Mouse (Mus musculus) liver, embryonic 14.5 days (tissue): Measurements from ENCODE around the gene Robo1. TPM values are rescaled to one million over a fixed set of nuclear protein-coding genes. Genes with fewer than 3 reads are reported as not detected.

Experiments
- ATAC-seq: fragments of 200-750 bp; cut with Nextera tagmentation; 2 replicates; pipeline ENCODE4 v1.8.0; 2017; ENCODE audit warnings: moderate number of reproducible peaks, mild to moderate bottlenecking, moderate library complexity; ENCODE audit not compliant: insufficient read depth
- DNase-seq, 3 experiments: peaks; one replicate each; pipeline ENCODE4 v3.0.0-alpha.2; 2012 to 2013; ENCODE audit warnings: low read depth in 3 of 3, low spot score in 3 of 3
- H3K27ac ChIP-seq: fragments of 300-500 bp; sonication (generic); 2 replicates; pipeline ENCODE4 v1.5.1; 2014; ENCODE audit warnings: moderate library complexity, mild to moderate bottlenecking, control low read depth, inconsistent platforms
- H3K27me3 ChIP-seq: fragments of 300-500 bp; sonication (generic); 2 replicates; pipeline ENCODE4 v1.6.1; 2014; ENCODE audit warnings: mild to moderate bottlenecking, low read length, moderate library complexity; ENCODE audit not compliant: control insufficient read depth, insufficient read depth
- H3K36me3 ChIP-seq: fragments of 300-500 bp; sonication (generic); replicated peaks from 2 replicates; pipeline ENCODE4 v1.6.1; 2014; ENCODE audit warnings: low read depth; ENCODE audit not compliant: control insufficient read depth, insufficient read depth
- H3K4me1 ChIP-seq, 2 experiments: fragments of 200-500 bp in 1 of 2; fragments of 300-500 bp in 1 of 2; sonication (generic) in 1 of 2; replicated peaks; 2 replicates each; pipeline ENCODE4 v1.6.1; 2012 to 2014; ENCODE audit warnings: antibody characterized with exemption in 1 of 2, inconsistent platforms in 1 of 2, low read length in 1 of 2; ENCODE audit not compliant: control insufficient read depth in 2 of 2, insufficient read depth in 2 of 2
- H3K4me2 ChIP-seq: fragments of 300-500 bp; sonication (generic); 2 replicates; pipeline ENCODE4 v1.6.1; 2014; ENCODE audit warnings: low read depth, mild to moderate bottlenecking, control low read depth, moderate library complexity
- H3K4me3 ChIP-seq, 2 experiments: fragments of 200-500 bp in 1 of 2; fragments of 300-500 bp in 1 of 2; sonication (generic) in 1 of 2; 2 replicates each; pipeline ENCODE4 v1.5.1; 2012 to 2014; ENCODE audit warnings: low read depth in 2 of 2, low read length in 2 of 2, mild to moderate bottlenecking in 2 of 2, control low read depth in 1 of 2, inconsistent platforms in 1 of 2, moderate library complexity in 1 of 2; ENCODE audit not compliant: insufficient read depth in 1 of 2
- H3K9ac ChIP-seq: fragments of 300-500 bp; sonication (generic); replicated peaks from 2 replicates; pipeline ENCODE4 v1.6.1; 2014; ENCODE audit warnings: mild to moderate bottlenecking, control low read depth, moderate library complexity
- H3K9me3 ChIP-seq: fragments of 300-500 bp; sonication (generic); 2 replicates; pipeline ENCODE4 v1.6.1; 2016; ENCODE audit warnings: low read length, mixed read lengths; ENCODE audit not compliant: control insufficient read depth
- CTCF ChIP-seq: IDR thresholded peaks from 2 replicates; pipeline ENCODE4 v1.5.1; 2016; ENCODE audit warnings: antibody characterized with exemption, low read depth, control low read depth
- EP300 ChIP-seq: IDR thresholded peaks from 2 replicates; pipeline ENCODE4 v1.6.1; 2016; ENCODE audit warnings: antibody characterized with exemption, low read depth
- WGBS: fragments of 180-500 bp; shearing (Covaris S2); extraction: QIAGEN DNeasy Blood & Tissue Kit; methylation state at CpG from one replicate; pipeline ENCODE4 v1.1.7; 2014; ENCODE audit not compliant: insufficient replicate concordance; 5-methylcytosine and 5-hydroxymethylcytosine counted together
- polyA plus RNA-seq, 2 experiments: library from polyadenylated mRNA; depleted of rRNA in 1 of 2; stranded (reverse) in 1 of 2; unstranded in 1 of 2; fragments of >200 nt; fragmentation: Nextera tagmentation in 1 of 2; extraction: Ambion mirVana in 1 of 2; gene quantifications; 2 replicates each; pipeline versions ENCODE4 v1.2.1 to v1.2.3; 2012 to 2014

The Robo1 gene
- polyA plus RNA-seq, 2 experiments: 3.1 to 3.4 TPM

- Histone ChIP-seq H3K4me2 (peak overlapping the region; percentile 47), H3K9ac (no peak overlapping the region), H3K36me3 (no peaks in the 10 kb centered on the region), H3K4me1 (peaks cover 0 to 5% of the 10 kb centered on the region in 2 experiments; a peak in 2 of 4 replicates), H3K4me3 (peak overlapping the region in 1 of 2 experiments; percentile 10; a peak in 1 of 4 replicates), H3K27me3 (no peaks in the 10 kb centered on the region), H3K27ac (no peak overlapping the region), H3K9me3 (no peaks in the 10 kb centered on the region)
- no peak for ATAC-seq
- WGBS: 36% methylated on average over 10 of the region's 10 CpGs
- DNase-seq: no peak
- no peak for TF ChIP-seq CTCF
- TF ChIP-seq EP300: no peak
Observed at GRCm38 (mm10) chr16:72808351-72808750, 500.2 kb downstream of the Robo1 start.

GRCm38 (mm10) chr16:72810942-72811341, 502.8 kb downstream of the Robo1 start:
- TF ChIP-seq EP300 (no peak), CTCF (no peak)
- ATAC-seq: no peak
- no peaks in the 10 kb centered on the region for H3K27me3 ChIP-seq
- no peak overlapping the region for H3K4me3 ChIP-seq
- 79% methylated on average over 3 of the region's 3 CpGs for WGBS
- DNase-seq: no peak
- H3K4me1 ChIP-seq: peaks cover 0 to 5% of the 10 kb centered on the region in 2 experiments; a peak in 2 of 4 replicates
- H3K9ac ChIP-seq: no peak overlapping the region
- H3K9me3 ChIP-seq: no peaks in the 10 kb centered on the region
- H3K4me2 ChIP-seq: no peak overlapping the region
- H3K36me3 ChIP-seq: no peaks in the 10 kb centered on the region
- no peak overlapping the region for H3K27ac ChIP-seq

GRCm38 (mm10) chr16:72811494-72811893, 503.4 kb downstream of the Robo1 start:
- Histone ChIP-seq H3K27me3 (no peaks in the 10 kb centered on the region), H3K9ac (no peak overlapping the region), H3K9me3 (no peaks in the 10 kb centered on the region), H3K4me3 (no peak overlapping the region), H3K36me3 (no peaks in the 10 kb centered on the region), H3K4me2 (no peak overlapping the region), H3K4me1 (peaks cover 0 to 5% of the 10 kb centered on the region in 2 experiments; a peak in 2 of 4 replicates), H3K27ac (no peak overlapping the region)
- no peak for TF ChIP-seq EP300
- TF ChIP-seq CTCF: no peak
- DNase-seq (no peak), ATAC-seq (no peak)
- 73% methylated on average over 5 of the region's 5 CpGs for WGBS

GRCm38 (mm10) chr16:72811908-72812307, 503.8 kb downstream of the Robo1 start:
- 49% methylated on average over 3 of the region's 3 CpGs for WGBS
- H3K9me3 ChIP-seq: no peaks in the 10 kb centered on the region
- H3K27ac ChIP-seq: no peak overlapping the region
- no peak overlapping the region for H3K9ac ChIP-seq
- TF ChIP-seq CTCF (no peak), EP300 (no peak)
- no peak for ATAC-seq
- H3K4me2 ChIP-seq: no peak overlapping the region
- peaks cover 0 to 5% of the 10 kb centered on the region in 2 experiments; a peak in 2 of 4 replicates for H3K4me1 ChIP-seq
- H3K4me3 ChIP-seq: no peak overlapping the region
- no peak for DNase-seq
- H3K27me3 ChIP-seq: no peaks in the 10 kb centered on the region
- no peaks in the 10 kb centered on the region for H3K36me3 ChIP-seq

GRCm38 (mm10) chr16:72828381-72828780, 520.3 kb downstream of the Robo1 start:
- ATAC-seq (no peak), DNase-seq (no peak)
- 71% methylated on average over 8 of the region's 8 CpGs for WGBS
- no peaks in the 10 kb centered on the region for H3K36me3 ChIP-seq
- H3K4me1 ChIP-seq: peaks cover 0 to 4% of the 10 kb centered on the region in 2 experiments; a peak in 1 of 4 replicates
- no peaks in the 10 kb centered on the region for H3K27me3 ChIP-seq
- no peak overlapping the region for H3K27ac ChIP-seq
- no peaks in the 10 kb centered on the region for H3K9me3 ChIP-seq
- no peak overlapping the region for H3K4me3 ChIP-seq
- no peak for TF ChIP-seq CTCF
- H3K4me2 ChIP-seq: no peak overlapping the region
- no peak overlapping the region for H3K9ac ChIP-seq
